Mouse (Mus musculus) WW6 (cell line): ENCODE measurements at regions not wholly inside any gene's neighbourhood (a gene's known extent, or its start where the extent isn't known, plus 50 kb on each side); places are given as distances from the start of the nearest gene placed in this dataset.

Experiments used
- DNase-seq: peaks from one replicate; pipeline ENCODE4 v3.0.0-alpha.2; 2013; ENCODE audit warnings: low read depth, low spot score

DNA sequence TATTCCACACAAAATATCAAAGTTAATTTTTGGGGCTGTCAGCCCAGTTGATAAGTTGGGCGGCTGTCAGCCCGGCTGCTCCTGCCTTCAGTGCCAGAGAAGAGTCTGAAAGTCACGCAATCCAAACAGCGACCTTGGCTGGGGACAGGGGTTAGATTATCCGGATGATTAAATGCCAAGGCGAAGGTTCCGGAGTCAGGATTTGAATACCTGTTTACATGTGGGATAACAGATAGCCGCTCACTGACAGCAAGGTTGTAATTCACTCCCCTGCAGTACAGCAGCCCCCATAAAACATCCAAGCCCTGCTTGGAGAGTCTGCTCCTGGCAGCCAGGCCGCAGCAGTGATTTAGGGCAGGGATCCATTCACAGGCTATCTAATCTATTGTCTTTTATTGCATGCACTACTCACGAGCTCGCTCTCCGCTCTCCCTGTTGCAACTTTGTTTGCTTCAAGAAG is 388.3 kb downstream of the Gm45692 start:
- DNase-seq, result no peak

DNA sequence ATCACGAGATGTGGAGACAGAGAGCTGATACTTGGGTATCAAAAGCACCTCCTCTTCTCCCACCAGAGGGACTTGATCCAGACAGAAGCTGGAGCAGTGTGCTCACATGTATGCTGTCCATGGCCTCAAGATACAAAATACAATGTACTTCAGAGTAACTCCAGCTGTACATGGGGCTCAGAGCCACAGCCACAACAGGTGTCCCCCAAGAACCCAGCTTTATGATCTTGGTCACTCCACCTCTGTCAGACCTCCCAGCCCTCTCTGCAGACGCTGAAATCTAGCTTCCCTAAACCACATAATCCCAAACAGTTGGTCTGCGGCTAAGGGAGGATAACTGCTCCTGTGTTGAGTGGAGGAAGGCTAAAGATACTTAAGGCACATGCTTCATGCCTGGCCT is 389.9 kb downstream of the Gm45692 start:
- DNase-seq, result no peak

DNA sequence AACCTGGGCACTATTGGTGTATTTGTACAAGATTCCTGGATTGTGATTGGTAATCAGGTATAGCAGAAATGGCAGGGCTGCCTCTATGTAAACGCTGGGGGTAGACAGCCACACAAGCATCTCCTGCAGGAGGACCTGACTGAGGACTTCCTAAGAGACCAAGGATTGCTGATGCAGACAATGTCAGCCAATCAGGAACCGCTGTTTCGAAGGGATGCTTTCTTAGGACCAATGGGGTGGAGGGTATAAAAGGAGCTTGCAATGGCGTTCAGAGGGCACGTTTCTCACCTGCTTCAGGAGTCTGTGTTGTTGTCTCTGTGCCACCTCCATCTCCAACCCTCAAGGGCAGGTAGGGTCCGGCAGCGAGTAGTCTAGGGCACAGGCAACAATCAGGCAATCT is 393.7 kb downstream of the Gm45692 start:
- no peak for DNase-seq

DNA sequence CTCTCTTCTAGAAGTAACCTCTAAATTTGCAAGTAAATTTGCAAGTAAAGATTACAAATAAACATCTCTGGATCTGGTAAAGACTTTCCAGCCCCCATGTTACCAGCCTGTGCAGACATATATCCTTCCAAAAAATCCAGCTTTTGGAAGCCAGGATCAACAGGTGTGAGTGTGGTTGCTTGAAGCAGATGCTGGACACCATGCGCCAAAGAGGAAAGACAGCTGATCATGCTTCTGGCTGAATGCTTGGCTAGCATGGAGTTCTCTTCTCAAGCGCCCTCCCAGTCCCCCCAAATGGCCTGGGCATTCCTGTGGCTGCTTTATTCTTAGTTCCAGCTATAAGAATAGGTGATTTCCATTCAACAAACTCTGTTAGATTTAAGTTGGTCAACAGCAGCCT is 404.9 kb downstream of the Gm45692 start:
- no peak for DNase-seq

DNA sequence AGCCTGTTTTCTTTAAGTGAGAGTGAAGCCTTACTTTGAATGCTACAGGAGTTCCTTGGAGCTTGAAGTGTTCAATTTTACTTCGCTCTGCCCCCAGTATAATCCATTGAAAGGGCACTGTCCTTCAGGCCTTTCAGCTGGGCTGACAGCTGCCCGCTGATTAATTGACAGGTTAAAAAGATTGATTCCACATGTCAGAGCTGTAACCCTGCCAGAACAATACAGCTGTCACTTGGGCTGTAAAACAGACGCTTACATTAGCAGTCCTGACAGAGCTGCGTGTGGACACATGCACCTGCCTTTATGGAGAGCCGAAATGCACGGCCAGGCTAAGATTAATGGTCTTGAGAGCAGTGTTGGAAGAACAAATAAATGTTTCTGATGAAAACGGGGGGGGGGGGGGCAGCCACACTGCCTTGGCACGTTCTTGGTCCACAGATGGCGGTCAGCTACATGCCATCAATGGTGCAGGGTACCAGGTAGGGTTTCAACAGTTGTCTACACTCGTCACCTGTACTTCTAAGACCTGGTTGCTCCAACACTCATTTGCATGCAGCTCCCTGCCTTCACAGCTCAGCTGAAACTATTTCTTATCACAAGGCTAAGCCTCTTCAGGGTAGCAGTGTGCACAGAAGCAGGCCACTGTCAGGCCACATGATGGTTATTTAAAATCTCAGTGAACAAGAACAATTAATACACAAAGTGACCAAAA is 407.3 kb downstream of the Gm45692 start:
- DNase-seq, result no peak

DNA sequence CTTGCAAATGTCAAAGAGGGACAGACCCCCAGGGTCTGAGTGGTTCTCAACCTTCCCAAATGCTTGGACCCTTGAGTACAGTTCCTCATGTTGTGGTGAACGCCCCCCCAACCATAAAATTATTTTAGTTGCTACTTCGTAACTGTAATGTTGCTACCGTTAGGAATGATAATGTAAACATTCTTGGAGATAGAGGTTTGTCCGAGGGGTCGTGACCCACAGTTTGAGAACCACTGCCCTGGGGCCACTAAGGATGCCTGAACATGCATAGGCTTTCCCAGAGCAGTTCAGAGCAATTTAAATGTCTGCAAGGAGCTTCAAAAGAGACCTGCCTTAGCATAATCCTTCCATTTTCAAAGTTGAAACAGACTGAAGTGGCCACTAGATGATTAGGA is 407.8 kb downstream of the Gm45692 start:
- DNase-seq, result no peak

DNA sequence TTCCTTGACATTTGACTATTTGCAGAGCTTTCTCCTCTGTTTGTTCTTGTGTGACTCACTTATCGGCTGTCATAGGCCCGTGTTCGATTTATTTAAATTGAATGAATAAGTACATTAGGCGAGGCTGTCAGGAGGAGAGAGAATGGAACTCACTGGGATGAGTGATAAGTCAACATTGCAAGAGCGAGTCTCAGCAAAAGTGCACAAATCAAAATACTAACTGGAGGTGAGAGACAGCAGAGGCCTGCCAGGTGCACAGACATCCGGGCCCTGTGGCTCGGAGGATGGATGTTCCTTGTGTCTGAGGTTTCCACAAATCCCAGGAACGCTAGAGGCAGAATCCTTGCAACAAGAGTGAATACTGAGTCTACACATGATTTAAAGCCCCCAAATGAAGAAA is 410.6 kb downstream of the Gm45692 start:
- DNase-seq, result no peak

DNA sequence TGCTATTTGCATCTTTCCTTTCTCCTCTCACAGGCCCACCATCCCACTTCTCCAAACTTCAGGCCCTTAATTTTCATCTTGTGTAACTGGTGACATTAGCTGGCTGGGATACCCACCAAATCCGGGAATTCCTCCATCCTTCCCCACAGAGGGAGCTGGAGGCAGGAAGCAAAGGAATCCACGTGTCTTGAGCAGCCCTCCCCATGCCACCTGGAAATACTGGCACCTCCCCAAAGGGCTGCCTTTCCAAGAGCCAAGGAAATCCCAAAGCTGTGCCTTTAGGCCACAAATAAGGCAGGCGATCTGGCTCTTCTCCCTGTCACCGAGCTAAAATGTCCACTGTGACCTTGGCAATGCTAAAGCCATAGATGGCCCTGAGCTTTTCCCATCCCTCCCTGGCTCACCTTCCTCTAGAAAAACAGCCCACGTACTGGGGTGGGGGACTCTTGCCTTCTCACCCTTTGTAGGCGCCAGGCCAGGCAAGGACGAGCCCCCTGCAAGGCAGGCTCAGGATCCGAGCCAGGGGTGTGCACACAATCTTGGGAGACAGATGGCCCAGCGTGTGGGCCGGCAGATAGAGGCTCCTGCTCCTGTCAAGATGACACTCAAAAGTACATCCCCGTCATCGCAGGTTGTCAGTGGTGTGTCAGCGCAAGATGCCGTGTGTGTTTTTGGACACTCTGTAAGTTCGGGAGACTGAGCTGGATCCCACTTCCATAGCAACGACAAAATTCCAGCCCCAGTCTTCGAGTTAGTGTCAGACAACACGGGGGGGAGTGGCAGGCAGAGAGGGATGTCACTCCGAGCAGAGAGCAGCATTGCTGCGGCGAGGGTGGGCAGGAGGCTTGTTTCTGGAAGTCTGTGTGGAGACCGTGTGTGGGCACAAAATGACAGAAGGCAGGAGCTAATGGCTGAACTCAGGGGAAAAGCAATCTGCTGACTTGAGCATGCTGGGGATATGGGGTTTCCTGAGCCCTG is 414.4 kb downstream of the Gm45692 start:
- no peak for DNase-seq

DNA sequence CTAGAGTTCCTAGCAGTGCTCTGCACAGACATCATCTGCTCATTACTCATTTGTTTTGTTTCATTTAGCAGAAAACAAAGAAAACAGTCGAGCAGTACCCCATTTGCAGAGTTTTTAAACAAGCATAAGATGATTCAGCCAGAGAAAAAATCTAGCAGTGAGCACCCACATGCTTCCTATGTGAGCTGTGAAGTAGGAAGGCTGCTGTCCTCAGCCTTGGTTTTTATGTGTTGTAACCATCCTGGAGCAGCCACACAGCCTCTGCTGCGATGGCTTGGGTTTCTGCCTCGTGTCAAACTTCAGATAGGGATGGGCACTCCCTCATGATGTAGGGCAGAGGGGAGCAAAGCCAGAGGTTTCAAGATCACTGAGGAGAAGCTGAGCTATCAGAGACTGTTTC is 416.5 kb downstream of the Gm45692 start:
- no peak for DNase-seq

DNA sequence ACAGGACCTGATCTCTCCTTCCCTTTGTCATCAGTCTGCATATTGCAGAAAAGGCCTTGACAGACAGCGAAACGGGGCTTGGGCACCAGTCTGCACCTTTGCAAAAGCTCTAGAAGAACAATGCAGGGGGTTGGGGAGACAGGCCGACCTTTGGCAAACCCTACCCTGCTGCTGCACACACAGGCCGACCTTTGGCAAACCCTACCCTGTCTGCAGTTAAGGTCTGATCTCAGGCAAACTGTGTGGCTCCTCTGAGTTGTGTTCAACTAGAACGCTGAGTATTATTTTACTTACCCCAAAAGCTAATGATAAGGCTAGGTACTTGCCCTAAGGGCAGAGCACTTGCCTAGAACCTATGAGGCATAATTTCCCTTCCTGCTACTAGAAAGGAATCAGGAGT is 423.4 kb upstream of the Zfp703 start:
- DNase-seq, result no peak

DNA sequence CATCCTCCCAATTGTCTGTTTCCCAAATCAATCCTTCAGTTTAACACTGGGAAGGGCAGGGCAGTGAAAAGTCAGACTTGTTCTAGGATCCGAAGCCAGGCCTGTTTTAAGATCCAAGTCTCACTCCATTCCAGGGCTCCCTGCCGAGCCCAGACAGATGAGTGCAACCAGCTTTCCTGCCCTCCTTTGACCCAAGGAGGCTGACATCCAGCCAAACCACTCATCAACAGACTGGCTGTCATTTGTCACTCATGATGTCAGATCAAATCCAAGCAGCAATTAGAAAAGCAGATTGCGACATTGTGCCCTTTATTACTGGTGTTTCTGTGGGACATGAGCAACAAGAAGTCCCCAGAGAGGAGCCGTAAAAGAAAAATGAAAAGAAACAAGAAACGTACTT is 417.9 kb upstream of the Zfp703 start:
- DNase-seq, result no peak

DNA sequence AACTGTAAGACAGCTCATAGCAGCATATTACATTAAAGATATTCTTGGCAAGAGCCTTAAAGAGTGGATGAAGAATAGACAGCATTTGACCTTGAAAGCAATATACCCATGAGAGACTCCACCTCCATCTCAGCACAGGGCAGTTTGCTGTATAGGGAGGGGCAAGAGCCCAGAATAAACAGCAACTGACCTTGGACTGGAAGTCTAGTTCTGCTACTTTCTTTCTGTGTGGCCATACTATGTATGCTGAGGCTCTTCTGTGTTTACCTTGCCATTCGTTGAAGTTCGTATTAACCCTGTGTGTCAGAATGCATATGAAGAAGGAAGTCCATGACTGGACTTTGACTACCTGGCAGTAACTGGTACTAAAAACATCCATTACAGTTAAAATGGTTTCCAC is 414.0 kb upstream of the Zfp703 start:
- DNase-seq, result no peak

DNA sequence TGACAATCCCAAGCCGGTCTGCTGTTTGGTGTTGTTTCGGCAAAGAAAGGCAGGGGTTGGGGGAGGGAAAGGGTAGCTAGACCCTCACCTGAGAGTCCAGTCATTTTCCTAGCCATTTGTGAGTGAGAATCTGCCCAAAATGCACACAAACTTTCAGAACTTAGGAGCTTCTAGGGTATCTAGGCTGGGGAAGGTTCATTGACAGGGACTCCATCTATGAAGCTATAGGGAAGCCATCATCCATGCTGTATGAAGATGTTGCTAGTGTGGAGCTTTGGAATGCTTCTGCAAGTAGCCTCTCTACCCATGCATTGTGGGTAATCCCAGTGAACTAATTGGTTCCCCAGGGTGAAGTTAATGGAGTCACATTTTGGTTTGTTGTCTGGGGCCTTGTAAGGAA is 412.9 kb upstream of the Zfp703 start:
- no peak for DNase-seq

DNA sequence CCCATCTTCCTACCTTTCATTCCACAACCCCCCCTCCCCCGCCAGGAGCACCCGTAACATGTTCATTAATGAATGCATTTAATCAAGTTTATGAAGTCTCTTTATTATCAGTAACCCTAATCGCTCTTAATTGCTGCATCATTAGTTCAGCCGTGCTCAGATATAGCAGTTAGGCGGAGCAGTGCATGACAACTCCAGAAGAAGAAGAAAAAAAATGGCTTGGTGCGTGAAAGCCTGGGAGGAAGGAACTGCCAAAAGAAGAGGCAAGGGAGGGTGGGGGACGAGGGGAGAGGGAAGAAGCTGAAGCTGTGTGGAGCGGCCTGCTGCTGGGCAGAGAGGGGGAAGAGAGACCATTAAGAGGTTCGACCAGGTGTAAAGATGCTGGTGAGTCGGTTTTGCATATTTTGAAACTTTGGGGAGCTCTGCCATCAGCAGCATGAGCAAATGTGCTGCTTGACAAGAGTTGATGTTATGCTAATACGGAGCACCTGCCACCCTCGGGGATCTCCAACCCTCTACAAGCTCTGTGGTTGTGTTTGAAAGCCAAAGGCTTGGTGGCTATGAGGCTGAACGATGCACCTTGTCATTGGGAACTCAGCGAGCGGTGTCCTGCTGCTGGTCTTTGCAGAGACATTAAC is 408.6 kb upstream of the Zfp703 start:
- DNase-seq, result no peak

DNA sequence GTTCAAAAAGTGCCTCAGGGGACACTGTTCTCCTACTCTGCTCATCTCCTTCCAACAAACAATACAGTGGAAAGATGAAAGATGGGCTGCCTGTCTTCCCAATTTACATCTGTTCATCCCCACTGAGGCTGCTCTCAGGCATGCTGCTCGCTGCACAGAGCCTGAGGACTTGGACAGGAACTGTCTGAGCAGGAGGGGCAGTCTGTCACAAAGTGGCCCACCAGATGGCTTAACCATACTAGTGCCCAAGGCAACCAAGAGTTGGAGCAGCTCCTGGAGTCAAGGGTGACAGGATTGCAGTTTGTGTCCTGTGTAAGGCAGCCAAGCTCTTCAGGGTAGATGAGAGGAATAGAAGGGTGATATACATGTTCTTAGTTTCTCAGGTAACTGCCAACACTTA is 388.3 kb upstream of the Zfp703 start:
- DNase-seq, result no peak

DNA sequence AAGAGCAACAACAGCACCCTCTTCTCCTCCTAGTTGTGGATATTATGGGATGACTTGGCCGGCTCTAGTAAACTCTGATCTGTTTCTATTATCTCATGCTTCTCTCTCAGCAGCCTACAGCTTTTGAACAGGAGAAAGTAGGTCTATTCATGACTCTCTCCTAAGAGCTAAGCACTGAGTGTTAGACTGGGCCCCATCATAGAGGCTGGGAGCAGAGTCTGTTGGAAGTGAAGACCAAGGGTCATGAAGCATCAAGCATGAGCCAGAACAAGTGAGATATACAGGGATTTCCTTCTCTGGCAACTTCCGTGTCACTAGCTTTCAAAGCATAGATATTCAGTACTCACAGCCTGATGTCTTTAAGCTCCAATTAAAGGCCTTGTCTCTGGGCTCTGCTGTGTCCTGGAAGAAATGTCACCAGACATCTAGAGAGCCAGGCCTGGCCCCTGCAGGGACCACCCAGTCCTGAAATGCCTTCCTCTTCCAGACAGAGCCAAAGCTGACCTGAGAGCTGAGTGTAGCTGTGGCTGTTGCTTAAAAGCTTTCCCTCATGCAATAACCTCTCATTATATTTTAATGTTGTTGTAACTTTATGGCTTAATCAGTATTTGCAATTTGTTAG is 386.4 kb upstream of the Zfp703 start:
- DNase-seq, result no peak

DNA sequence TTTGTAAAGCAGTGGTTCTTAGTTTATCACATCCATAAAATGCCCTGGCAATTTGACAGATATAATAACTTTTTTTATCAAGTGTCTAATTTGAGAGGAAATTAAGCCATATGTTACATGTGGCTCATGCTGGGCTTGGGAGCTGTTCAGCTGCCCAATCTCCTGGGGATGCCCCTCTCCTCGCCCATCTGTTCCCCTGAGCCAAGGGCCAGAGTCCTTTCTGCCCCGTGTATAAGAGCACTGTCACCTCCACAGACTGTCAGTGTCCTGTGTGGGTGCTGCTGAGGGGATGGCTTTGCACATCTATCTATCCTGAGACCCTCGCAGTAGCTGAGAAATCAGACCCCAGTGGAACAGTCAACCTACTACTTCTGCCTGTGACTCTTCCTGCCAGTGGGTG is 385.9 kb upstream of the Zfp703 start:
- no peak for DNase-seq

DNA sequence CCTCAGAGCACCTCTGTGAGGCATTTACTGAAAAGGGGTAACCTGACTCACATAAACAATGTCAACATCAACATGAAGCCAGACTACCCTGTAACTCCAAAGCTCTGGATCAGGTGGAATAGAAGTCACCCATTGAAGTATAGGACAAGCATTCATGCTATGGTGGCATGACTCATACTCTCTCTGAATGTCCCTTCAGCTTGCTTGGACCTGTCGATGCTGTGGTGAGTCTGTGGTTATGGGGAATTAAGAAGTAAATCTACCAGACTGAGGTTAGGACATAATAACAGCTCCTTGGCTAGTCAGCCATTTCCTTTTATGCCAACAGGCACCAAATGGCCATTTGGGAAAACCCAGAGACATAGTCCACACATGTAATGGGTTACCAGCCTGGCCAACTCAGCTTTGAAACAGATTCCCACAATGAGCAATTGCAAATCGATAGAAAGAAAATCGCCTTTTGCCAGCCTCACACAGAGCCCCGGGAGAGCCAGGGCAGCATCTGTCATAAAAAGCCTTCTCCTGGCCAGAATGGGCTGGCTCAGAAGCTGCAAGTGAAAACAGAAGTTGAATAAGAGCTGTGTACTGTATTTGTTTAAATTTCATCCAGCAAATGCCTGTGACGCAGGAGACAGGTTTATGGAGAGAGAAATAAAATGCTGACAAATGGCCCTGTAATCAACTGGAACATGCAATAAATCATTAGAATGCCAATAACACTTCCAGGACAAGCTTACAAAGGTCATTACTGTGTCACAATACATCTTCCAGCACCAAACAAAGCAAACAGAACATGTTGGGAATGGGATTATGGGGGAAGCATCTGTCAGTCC is 383.4 kb upstream of the Zfp703 start:
- DNase-seq, result no peak

DNA sequence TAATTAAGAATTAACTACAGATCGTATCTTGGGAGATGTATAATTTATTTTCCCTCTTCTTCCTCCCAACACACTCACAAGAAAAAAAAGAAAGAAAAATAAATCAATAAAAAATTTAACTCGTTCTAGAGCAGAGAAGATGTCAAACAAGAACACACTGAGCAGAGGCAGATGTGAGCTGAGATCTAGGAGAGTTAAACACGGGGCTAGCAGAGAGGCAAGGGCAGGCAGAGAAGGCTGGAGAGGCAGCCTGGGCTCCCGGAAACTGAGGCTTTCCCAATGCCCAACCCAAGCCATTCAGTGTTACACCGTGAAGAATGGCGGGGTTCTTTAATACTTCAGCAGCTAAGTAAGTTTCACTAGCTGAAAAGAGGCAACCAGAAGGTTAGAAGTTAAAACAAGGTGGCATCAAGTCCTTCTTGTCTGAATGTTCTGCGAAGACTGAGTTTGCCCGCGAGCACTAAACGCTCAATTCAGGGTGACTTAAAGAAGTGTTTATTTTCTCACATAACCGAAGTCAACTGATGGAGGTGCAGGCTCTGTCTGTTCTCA is 382.7 kb upstream of the Zfp703 start:
- DNase-seq, result no peak

DNA sequence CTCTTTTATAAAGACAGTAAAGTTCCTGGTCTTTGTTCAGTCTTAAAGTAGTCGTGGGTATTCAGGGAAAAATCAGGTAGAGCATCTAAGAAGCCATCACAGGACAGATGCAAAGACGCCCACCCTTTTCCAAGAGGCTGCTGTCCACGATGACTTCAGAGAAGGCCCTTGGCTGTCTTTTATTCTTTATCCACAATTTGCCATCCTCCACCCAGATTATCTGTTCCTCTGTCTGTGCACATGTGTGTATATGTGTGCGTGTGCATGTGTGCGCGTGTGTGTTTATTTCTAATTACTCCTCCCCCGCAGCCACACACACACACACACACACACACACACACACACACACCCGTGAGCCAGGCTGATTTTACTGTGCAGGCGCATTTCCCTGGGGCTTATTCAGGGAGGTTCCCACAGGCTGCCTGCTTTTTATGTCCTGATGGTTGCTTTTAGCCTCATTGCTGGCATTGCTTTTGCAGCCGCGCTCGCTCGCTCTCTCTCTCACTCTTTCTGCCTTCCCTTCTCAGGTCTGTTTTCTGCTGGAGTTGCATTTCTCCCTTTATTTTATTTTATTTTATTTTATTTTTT is 381.6 kb upstream of the Zfp703 start:
- no peak for DNase-seq
